Mouse (Mus musculus): ENCODE results near the gene Coq3. TPM values are rescaled to one million over a fixed set of nuclear protein-coding genes. Genes with fewer than 3 reads are reported as not detected.
A peak's percentile ranks its signal among the peaks of the same experiment; 100 is the strongest.

Gene Coq3
- polyA plus RNA-seq, 1 experiment from 2014 or later: 13.3 TPM

- H3K4me2 ChIP-seq (replicated peaks; ENCODE audit: low read depth, low read length): no peak overlapping the region
- no peak overlapping the region for H3K9ac ChIP-seq (replicated peaks; ENCODE audit: low read depth, low read length)
- no peak overlapping the region for H3K4me3 ChIP-seq (ENCODE audit: low read depth, low read length)
- H3K4me1 ChIP-seq (ENCODE audit: control insufficient read depth, insufficient read depth, low read length): no peaks in the 10 kb centered on the region
- no peak overlapping the region for H3K27ac ChIP-seq (ENCODE audit: low read length)
- no peak for ATAC-seq (ENCODE audit: insufficient number of reproducible peaks, insufficient read depth, low FRiP score, low read depth)
- no peaks in the 10 kb centered on the region for H3K9me3 ChIP-seq (ENCODE audit: control insufficient read depth, low read depth, low read length)
- no peaks in the 10 kb centered on the region for H3K27me3 ChIP-seq (ENCODE audit: control insufficient read depth, insufficient read depth, low read length)
- no peaks in the 10 kb centered on the region for H3K36me3 ChIP-seq (ENCODE audit: control insufficient read depth, insufficient read depth, low read length)
- WGBS: 78% methylated on average over 8 of the region's 8 CpGs
Measured at GRCm38 (mm10) chr4:21885831-21886230, 6.4 kb downstream of the Coq3 start.

- H3K4me3 ChIP-seq (ENCODE audit: low read depth, low read length): peak within 1 kb of the TSS; percentile 70
Measured at GRCm38 (mm10) chr4:21930971-21931771, 51.7 kb downstream of the Coq3 start, which contains the start of gene Faxc. Gene Faxc, plus strand, starts transcription at chr4:21931329.

GRCm38 (mm10) chr4:21931772-21932630 lies 52.5 kb downstream of the Coq3 start:
- no peak; the same call in 1 of the 2 replicates for ATAC-seq (ENCODE audit: insufficient number of reproducible peaks, insufficient read depth, low FRiP score, low read depth)
- 9% methylated on average over 23 of the region's 23 CpGs for WGBS

More at GRCm38 (mm10) chr4:21930971-21931771, 51.7 kb downstream of the Coq3 start, which contains the start of gene Faxc:
- peak within 1 kb of the TSS; percentile 79 for H3K9ac ChIP-seq (replicated peaks; ENCODE audit: low read depth, low read length)
- no peaks in the 10 kb centered on the region for H3K27me3 ChIP-seq (ENCODE audit: control insufficient read depth, insufficient read depth, low read length)
- H3K4me2 ChIP-seq (replicated peaks; ENCODE audit: low read depth, low read length): peak within 1 kb of the TSS; percentile 73
- under 1% methylated on average over 50 of the region's 83 CpGs for WGBS
- no peaks in the 10 kb centered on the region; the same call in 1 of the 2 replicates for H3K9me3 ChIP-seq (ENCODE audit: control insufficient read depth, low read depth, low read length)
- peak; percentile 84 for ATAC-seq (ENCODE audit: insufficient number of reproducible peaks, insufficient read depth, low FRiP score, low read depth)
- H3K27ac ChIP-seq (ENCODE audit: low read length): peak within 1 kb of the TSS; percentile 89
- peaks cover 5% of the 10 kb centered on the region; the same call in 1 of the 2 replicates for H3K4me1 ChIP-seq (ENCODE audit: control insufficient read depth, insufficient read depth, low read length)
- H3K36me3 ChIP-seq (ENCODE audit: control insufficient read depth, insufficient read depth, low read length): no peaks in the 10 kb centered on the region

GRCm38 (mm10) chr4:21935378-21935777 lies 55.9 kb downstream of the Coq3 start:
- H3K36me3 ChIP-seq (ENCODE audit: control insufficient read depth, insufficient read depth, low read length): peaks cover 3% of the 10 kb centered on the region; the same call in 1 of the 2 replicates
- H3K9ac ChIP-seq (replicated peaks; ENCODE audit: low read depth, low read length): no peak overlapping the region
- no peak overlapping the region for H3K27ac ChIP-seq (ENCODE audit: low read length)
- WGBS: 84% methylated on average over 2 of the region's 2 CpGs
- no peak overlapping the region for H3K4me3 ChIP-seq (ENCODE audit: low read depth, low read length)
- H3K4me1 ChIP-seq (ENCODE audit: control insufficient read depth, insufficient read depth, low read length): peaks cover 5% of the 10 kb centered on the region; the same call in 1 of the 2 replicates
- no peak for ATAC-seq (ENCODE audit: insufficient number of reproducible peaks, insufficient read depth, low FRiP score, low read depth)
- no peak overlapping the region for H3K4me2 ChIP-seq (replicated peaks; ENCODE audit: low read depth, low read length)
- no peaks in the 10 kb centered on the region for H3K27me3 ChIP-seq (ENCODE audit: control insufficient read depth, insufficient read depth, low read length)
- no peaks in the 10 kb centered on the region for H3K9me3 ChIP-seq (ENCODE audit: control insufficient read depth, low read depth, low read length)

More at GRCm38 (mm10) chr4:21931772-21932630, 52.5 kb downstream of the Coq3 start:
- Histone ChIP-seq H3K36me3 (ENCODE audit: control insufficient read depth, insufficient read depth, low read length) (peaks cover under 1% of the 10 kb centered on the region; the same call in 1 of the 2 replicates), H3K9me3 (ENCODE audit: control insufficient read depth, low read depth, low read length) (no peaks in the 10 kb centered on the region), H3K27ac (ENCODE audit: low read length) (peak overlapping the region; percentile 89), H3K9ac (replicated peaks; ENCODE audit: low read depth, low read length) (peak overlapping the region; percentile 79), H3K4me3 (ENCODE audit: low read depth, low read length) (peak overlapping the region; percentile 70), H3K4me1 (ENCODE audit: control insufficient read depth, insufficient read depth, low read length) (peaks cover 5% of the 10 kb centered on the region; the same call in 1 of the 2 replicates), H3K4me2 (replicated peaks; ENCODE audit: low read depth, low read length) (peak overlapping the region; percentile 73), H3K27me3 (ENCODE audit: control insufficient read depth, insufficient read depth, low read length) (no peaks in the 10 kb centered on the region)

GRCm38 (mm10) chr4:21936424-21936823 lies 57.0 kb downstream of the Coq3 start:
- H3K9ac ChIP-seq (replicated peaks; ENCODE audit: low read depth, low read length): no peak overlapping the region
- H3K4me2 ChIP-seq (replicated peaks; ENCODE audit: low read depth, low read length): no peak overlapping the region
- no peak for ATAC-seq (ENCODE audit: insufficient number of reproducible peaks, insufficient read depth, low FRiP score, low read depth)
- no peaks in the 10 kb centered on the region for H3K27me3 ChIP-seq (ENCODE audit: control insufficient read depth, insufficient read depth, low read length)
- H3K9me3 ChIP-seq (ENCODE audit: control insufficient read depth, low read depth, low read length): no peaks in the 10 kb centered on the region
- 91% methylated on average over 9 of the region's 9 CpGs for WGBS
- H3K4me3 ChIP-seq (ENCODE audit: low read depth, low read length): no peak overlapping the region
- no peak overlapping the region for H3K27ac ChIP-seq (ENCODE audit: low read length)
- H3K36me3 ChIP-seq (ENCODE audit: control insufficient read depth, insufficient read depth, low read length): peaks cover 3% of the 10 kb centered on the region; the same call in 1 of the 2 replicates
- peaks cover 5% of the 10 kb centered on the region; the same call in 1 of the 2 replicates for H3K4me1 ChIP-seq (ENCODE audit: control insufficient read depth, insufficient read depth, low read length)

- Histone ChIP-seq H3K9ac (replicated peaks; ENCODE audit: low read depth, low read length) (no peak overlapping the region), H3K27ac (ENCODE audit: low read length) (no peak overlapping the region), H3K4me2 (replicated peaks; ENCODE audit: low read depth, low read length) (no peak overlapping the region), H3K9me3 (ENCODE audit: control insufficient read depth, low read depth, low read length) (no peaks in the 10 kb centered on the region), H3K4me1 (ENCODE audit: control insufficient read depth, insufficient read depth, low read length) (no peaks in the 10 kb centered on the region), H3K4me3 (ENCODE audit: low read depth, low read length) (no peak overlapping the region), H3K36me3 (ENCODE audit: control insufficient read depth, insufficient read depth, low read length) (peaks cover 3% of the 10 kb centered on the region; the same call in 1 of the 2 replicates), H3K27me3 (ENCODE audit: control insufficient read depth, insufficient read depth, low read length) (no peaks in the 10 kb centered on the region)
- no peak for ATAC-seq (ENCODE audit: insufficient number of reproducible peaks, insufficient read depth, low FRiP score, low read depth)
- 86% methylated on average over 8 of the region's 8 CpGs for WGBS
Measured at GRCm38 (mm10) chr4:21937890-21938289, 58.4 kb downstream of the Coq3 start.

- H3K4me1 ChIP-seq (ENCODE audit: control insufficient read depth, insufficient read depth, low read length): no peaks in the 10 kb centered on the region
- H3K9me3 ChIP-seq (ENCODE audit: control insufficient read depth, low read depth, low read length): no peaks in the 10 kb centered on the region
- WGBS: 80% methylated on average over 3 of the region's 3 CpGs
- H3K27ac ChIP-seq (ENCODE audit: low read length): no peak overlapping the region
- H3K4me2 ChIP-seq (replicated peaks; ENCODE audit: low read depth, low read length): no peak overlapping the region
- no peaks in the 10 kb centered on the region for H3K27me3 ChIP-seq (ENCODE audit: control insufficient read depth, insufficient read depth, low read length)
- H3K9ac ChIP-seq (replicated peaks; ENCODE audit: low read depth, low read length): no peak overlapping the region
- no peak for ATAC-seq (ENCODE audit: insufficient number of reproducible peaks, insufficient read depth, low FRiP score, low read depth)
- H3K4me3 ChIP-seq (ENCODE audit: low read depth, low read length): no peak overlapping the region
- H3K36me3 ChIP-seq (ENCODE audit: control insufficient read depth, insufficient read depth, low read length): no peaks in the 10 kb centered on the region
Measured at GRCm38 (mm10) chr4:21944672-21945071, 65.2 kb downstream of the Coq3 start.

- WGBS: 37% methylated on average over 6 of the region's 6 CpGs
- Histone ChIP-seq H3K9me3 (ENCODE audit: control insufficient read depth, low read depth, low read length) (no peaks in the 10 kb centered on the region), H3K4me2 (replicated peaks; ENCODE audit: low read depth, low read length) (no peak overlapping the region), H3K27ac (ENCODE audit: low read length) (no peak overlapping the region), H3K4me3 (ENCODE audit: low read depth, low read length) (no peak overlapping the region), H3K36me3 (ENCODE audit: control insufficient read depth, insufficient read depth, low read length) (no peaks in the 10 kb centered on the region), H3K4me1 (ENCODE audit: control insufficient read depth, insufficient read depth, low read length) (no peaks in the 10 kb centered on the region), H3K27me3 (ENCODE audit: control insufficient read depth, insufficient read depth, low read length) (no peaks in the 10 kb centered on the region), H3K9ac (replicated peaks; ENCODE audit: low read depth, low read length) (no peak overlapping the region)
- ATAC-seq (ENCODE audit: insufficient number of reproducible peaks, insufficient read depth, low FRiP score, low read depth): no peak
Measured at GRCm38 (mm10) chr4:21951444-21951843, 72.0 kb downstream of the Coq3 start.
